Mouse (Mus musculus): ENCODE measurements around the gene Ywhag.

DNA sequence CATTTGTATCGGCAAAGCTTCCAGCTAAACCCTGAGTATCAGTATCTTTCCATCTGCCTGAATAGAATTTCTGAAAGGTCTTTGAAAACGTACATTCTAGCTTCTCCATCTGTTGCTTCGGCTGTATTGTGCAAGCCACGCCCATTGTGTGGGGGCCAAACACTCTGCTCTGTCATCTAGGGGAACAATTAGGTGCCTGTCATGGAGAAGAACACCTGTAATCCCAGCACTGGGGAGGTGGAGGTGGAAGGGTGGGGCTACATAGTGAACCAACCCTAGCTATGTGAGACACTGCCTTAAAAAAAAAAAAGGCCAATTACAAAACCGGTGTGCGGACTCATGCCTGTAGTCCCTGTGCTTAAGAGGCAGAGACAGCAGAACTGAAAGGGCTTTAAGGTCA, 8.3 kb upstream of the Ywhag start:
- TF ChIP-seq CTCF (IDR thresholded peaks at IDR 0.05) (no peak), EP300 (IDR thresholded peaks at IDR 0.05; ENCODE audit: insufficient read depth, low read depth, low read length) (no peak)

Data from heart, adult 2 months (tissue).